Mouse (Mus musculus): ENCODE data around the gene Spaca4. TPM values are rescaled to one million over a fixed set of nuclear protein-coding genes. Genes with fewer than 3 reads are reported as not detected.
A peak's percentile ranks its signal among the peaks of the same experiment; 100 is the strongest.

The Spaca4 gene
- polyA plus RNA-seq, 1 experiment from 2014 or later: not detected

DNA sequence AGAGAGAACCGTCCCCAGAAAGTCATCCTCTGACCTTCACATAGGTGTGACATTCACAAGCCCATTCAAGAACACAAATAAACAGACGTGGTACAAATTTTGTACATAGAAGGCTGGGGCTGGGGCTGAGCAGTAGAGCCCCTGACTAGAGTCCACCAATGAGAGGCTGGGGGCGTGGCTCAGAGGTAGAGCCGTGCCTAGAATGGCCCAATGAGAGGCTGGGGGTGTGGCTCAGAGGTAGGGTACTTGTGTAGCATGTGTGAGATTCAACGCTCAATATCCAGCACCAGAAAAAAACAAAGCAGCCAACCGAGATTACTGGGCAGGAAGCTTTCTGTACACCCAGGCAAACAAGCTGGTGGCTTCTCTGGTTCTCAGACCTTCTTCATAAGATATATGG, 30.1 kb upstream of the Spaca4 start:
- 63% methylated on average over 6 of the region's 6 CpGs for WGBS
- H3K4me1 ChIP-seq (replicated peaks; ENCODE audit: control insufficient read depth, insufficient read depth, low read length): peaks cover 6% of the 10 kb centered on the region; the same call in 1 of the 2 replicates
- DNase-seq (ENCODE audit: low spot score): no peak

DNA sequence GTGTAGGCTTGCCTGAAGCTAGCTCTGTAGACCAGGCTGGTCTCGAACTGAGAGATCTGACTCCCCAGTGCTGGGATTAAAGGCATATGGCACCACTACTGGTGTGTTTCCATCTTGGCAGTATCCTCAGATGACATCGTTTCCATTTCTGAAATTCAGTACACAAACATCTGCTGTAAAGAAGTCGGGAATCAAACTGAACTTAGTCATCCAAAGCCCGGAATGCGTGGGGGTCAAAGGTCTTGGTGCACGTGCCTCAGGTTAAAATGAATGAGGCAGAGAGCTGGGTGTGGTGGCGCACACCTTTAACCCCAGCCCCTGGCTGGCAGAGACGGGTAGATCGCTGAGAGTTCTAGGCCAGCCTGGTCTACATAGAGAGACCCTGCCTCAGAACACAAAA, 24.5 kb upstream of the Spaca4 start:
- Histone ChIP-seq H3K4me2 (replicated peaks) (no peak overlapping the region), H3K36me3 (replicated peaks; ENCODE audit: control insufficient read depth, insufficient read depth) (no peaks in the 10 kb centered on the region), H3K9me3 (ENCODE audit: control insufficient read depth, low read length) (no peaks in the 10 kb centered on the region), H3K9ac (no peak overlapping the region), H3K27ac (no peak overlapping the region), H3K27me3 (ENCODE audit: control insufficient read depth, insufficient read depth, low read length) (no peaks in the 10 kb centered on the region), H3K4me1 (replicated peaks; ENCODE audit: control insufficient read depth, insufficient read depth, low read length) (no peaks in the 10 kb centered on the region; the same call in 1 of the 2 replicates), H3K4me3 (replicated peaks; ENCODE audit: low read length) (no peak overlapping the region)
- 86% methylated on average over 9 of the region's 9 CpGs for WGBS
- ATAC-seq (ENCODE audit: low FRiP score) (no peak), DNase-seq (ENCODE audit: low spot score) (no peak)

More for the DNA sequence above, 30.1 kb upstream of the Spaca4 start:
- no peak for ATAC-seq (ENCODE audit: low FRiP score)
- H3K9ac ChIP-seq: no peak overlapping the region
- peaks cover 25% of the 10 kb centered on the region for H3K27me3 ChIP-seq (ENCODE audit: control insufficient read depth, insufficient read depth, low read length)
- H3K36me3 ChIP-seq (replicated peaks; ENCODE audit: control insufficient read depth, insufficient read depth): no peaks in the 10 kb centered on the region
- H3K4me2 ChIP-seq (replicated peaks): no peak overlapping the region
- no peaks in the 10 kb centered on the region for H3K9me3 ChIP-seq (ENCODE audit: control insufficient read depth, low read length)
- no peak overlapping the region for H3K4me3 ChIP-seq (replicated peaks; ENCODE audit: low read length)
- H3K27ac ChIP-seq: no peak overlapping the region

DNA sequence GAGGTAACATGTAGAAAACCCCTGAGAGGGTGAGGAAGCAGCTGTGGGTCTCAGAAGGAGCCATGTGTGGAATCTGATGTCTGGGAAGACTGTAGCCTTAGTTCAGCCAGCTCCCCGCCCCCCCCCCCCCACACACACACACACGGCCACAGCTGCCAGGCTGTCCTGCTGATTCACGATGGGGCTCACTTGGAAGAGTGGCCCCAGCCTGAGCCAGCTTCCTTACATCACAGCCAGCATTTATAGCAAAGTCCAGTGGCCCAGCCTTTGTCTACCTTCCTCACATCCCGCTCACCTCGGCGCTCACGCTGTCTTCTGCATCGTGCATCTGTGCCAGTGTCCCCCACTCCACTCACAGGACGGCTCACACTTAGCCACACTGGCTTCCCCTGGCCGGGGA, 23.8 kb upstream of the Spaca4 start:
- H3K9me3 ChIP-seq (ENCODE audit: control insufficient read depth, low read length): no peaks in the 10 kb centered on the region
- no peak overlapping the region for H3K4me2 ChIP-seq (replicated peaks)
- no peak overlapping the region for H3K4me3 ChIP-seq (replicated peaks; ENCODE audit: low read length)
- ATAC-seq (ENCODE audit: low FRiP score) (no peak), DNase-seq (ENCODE audit: low spot score) (no peak)
- H3K27ac ChIP-seq: no peak overlapping the region
- no peaks in the 10 kb centered on the region for H3K27me3 ChIP-seq (ENCODE audit: control insufficient read depth, insufficient read depth, low read length)
- H3K9ac ChIP-seq: peak overlapping the region; percentile 4; the same call in 1 of the 2 replicates
- H3K36me3 ChIP-seq (replicated peaks; ENCODE audit: control insufficient read depth, insufficient read depth): no peaks in the 10 kb centered on the region
- no peaks in the 10 kb centered on the region; the same call in 1 of the 2 replicates for H3K4me1 ChIP-seq (replicated peaks; ENCODE audit: control insufficient read depth, insufficient read depth, low read length)
- 54% methylated on average over 9 of the region's 10 CpGs for WGBS

DNA sequence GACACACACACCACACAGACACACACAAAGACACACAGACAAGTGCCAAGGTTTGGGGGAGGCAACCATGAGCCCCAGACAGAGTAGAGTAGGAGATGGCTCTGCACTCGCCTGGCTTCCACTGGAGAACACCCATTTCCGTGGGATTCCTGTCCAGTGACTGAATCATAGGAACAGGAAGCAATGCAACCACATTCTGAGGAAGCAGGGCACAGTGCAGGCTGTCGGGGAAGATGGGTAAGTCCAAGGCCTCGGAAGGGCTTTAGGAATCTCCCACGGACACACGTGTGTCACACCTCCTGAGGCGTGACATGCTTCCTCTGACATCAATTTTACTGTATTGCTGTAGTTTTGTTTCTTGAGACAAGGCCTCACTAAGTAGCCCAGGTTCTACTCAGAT, 22.5 kb upstream of the Spaca4 start:
- no peaks in the 10 kb centered on the region for H3K27me3 ChIP-seq (ENCODE audit: control insufficient read depth, insufficient read depth, low read length)
- no peaks in the 10 kb centered on the region for H3K36me3 ChIP-seq (replicated peaks; ENCODE audit: control insufficient read depth, insufficient read depth)
- DNase-seq (ENCODE audit: low spot score) (no peak), ATAC-seq (ENCODE audit: low FRiP score) (no peak)
- no peak overlapping the region for H3K4me2 ChIP-seq (replicated peaks)
- WGBS: 75% methylated on average over 7 of the region's 7 CpGs
- H3K27ac ChIP-seq: no peak overlapping the region
- no peak overlapping the region for H3K4me3 ChIP-seq (replicated peaks; ENCODE audit: low read length)
- H3K9ac ChIP-seq: no peak overlapping the region
- H3K9me3 ChIP-seq (ENCODE audit: control insufficient read depth, low read length): no peaks in the 10 kb centered on the region
- H3K4me1 ChIP-seq (replicated peaks; ENCODE audit: control insufficient read depth, insufficient read depth, low read length): no peaks in the 10 kb centered on the region; the same call in 1 of the 2 replicates

DNA sequence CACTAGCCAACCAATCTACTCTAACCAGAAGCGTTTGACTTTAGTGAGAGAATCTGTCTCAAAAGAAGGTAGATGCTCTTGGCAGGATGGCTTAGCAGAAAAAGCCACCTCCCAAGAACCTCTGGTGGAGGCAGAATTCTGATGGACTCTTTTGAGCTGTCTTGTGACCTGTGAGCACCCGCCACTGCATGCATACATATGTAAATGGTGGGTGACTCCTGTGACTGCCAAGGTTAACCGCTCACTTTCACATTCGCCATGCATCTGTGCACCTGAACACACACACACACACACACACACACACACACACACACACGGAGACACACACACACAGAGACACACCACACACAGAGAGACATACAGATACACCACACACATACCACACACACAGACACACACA, 21.8 kb upstream of the Spaca4 start:
- Histone ChIP-seq H3K4me2 (replicated peaks) (no peak overlapping the region), H3K36me3 (replicated peaks; ENCODE audit: control insufficient read depth, insufficient read depth) (no peaks in the 10 kb centered on the region), H3K27me3 (ENCODE audit: control insufficient read depth, insufficient read depth, low read length) (no peaks in the 10 kb centered on the region), H3K4me1 (replicated peaks; ENCODE audit: control insufficient read depth, insufficient read depth, low read length) (no peaks in the 10 kb centered on the region; the same call in 1 of the 2 replicates), H3K9me3 (ENCODE audit: control insufficient read depth, low read length) (no peaks in the 10 kb centered on the region), H3K4me3 (replicated peaks; ENCODE audit: low read length) (no peak overlapping the region), H3K27ac (no peak overlapping the region), H3K9ac (no peak overlapping the region)
- 85% methylated on average over 5 of the region's 5 CpGs for WGBS
- ATAC-seq (ENCODE audit: low FRiP score) (no peak), DNase-seq (ENCODE audit: low spot score) (no peak)

- Histone ChIP-seq H3K27me3 (ENCODE audit: control insufficient read depth, insufficient read depth, low read length) (no peaks in the 10 kb centered on the region), H3K9me3 (ENCODE audit: control insufficient read depth, low read length) (no peaks in the 10 kb centered on the region), H3K9ac (no peak overlapping the region), H3K4me3 (replicated peaks; ENCODE audit: low read length) (no peak overlapping the region), H3K27ac (no peak overlapping the region), H3K4me2 (replicated peaks) (no peak overlapping the region), H3K36me3 (replicated peaks; ENCODE audit: control insufficient read depth, insufficient read depth) (no peaks in the 10 kb centered on the region), H3K4me1 (replicated peaks; ENCODE audit: control insufficient read depth, insufficient read depth, low read length) (no peaks in the 10 kb centered on the region; the same call in 1 of the 2 replicates)
- ATAC-seq (ENCODE audit: low FRiP score): no peak
- DNase-seq (ENCODE audit: low spot score): no peak
- WGBS: 65% methylated on average over 6 of the region's 6 CpGs
Measured at GRCm38 (mm10) chr7:45746518-45746917, 20.9 kb upstream of the Spaca4 start.

GRCm38 (mm10) chr7:45744387-45744786, 18.8 kb upstream of the Spaca4 start:
- H3K4me3 ChIP-seq (replicated peaks; ENCODE audit: low read length): no peak overlapping the region
- H3K9me3 ChIP-seq (ENCODE audit: control insufficient read depth, low read length): no peaks in the 10 kb centered on the region
- no peaks in the 10 kb centered on the region for H3K27me3 ChIP-seq (ENCODE audit: control insufficient read depth, insufficient read depth, low read length)
- no peaks in the 10 kb centered on the region for H3K36me3 ChIP-seq (replicated peaks; ENCODE audit: control insufficient read depth, insufficient read depth)
- ATAC-seq (ENCODE audit: low FRiP score) (no peak), DNase-seq (ENCODE audit: low spot score) (peak; percentile 60)
- no peak overlapping the region for H3K27ac ChIP-seq
- WGBS: 50% methylated on average over 2 of the region's 2 CpGs
- H3K4me1 ChIP-seq (replicated peaks; ENCODE audit: control insufficient read depth, insufficient read depth, low read length): no peaks in the 10 kb centered on the region; the same call in 1 of the 2 replicates
- H3K9ac ChIP-seq: no peak overlapping the region
- H3K4me2 ChIP-seq (replicated peaks): no peak overlapping the region

GRCm38 (mm10) chr7:45742338-45742737, 16.7 kb upstream of the Spaca4 start:
- ATAC-seq (ENCODE audit: low FRiP score) (no peak), DNase-seq (ENCODE audit: low spot score) (no peak)
- Histone ChIP-seq H3K27me3 (ENCODE audit: control insufficient read depth, insufficient read depth, low read length) (no peaks in the 10 kb centered on the region), H3K27ac (no peak overlapping the region), H3K9ac (no peak overlapping the region), H3K36me3 (replicated peaks; ENCODE audit: control insufficient read depth, insufficient read depth) (no peaks in the 10 kb centered on the region), H3K9me3 (ENCODE audit: control insufficient read depth, low read length) (no peaks in the 10 kb centered on the region), H3K4me1 (replicated peaks; ENCODE audit: control insufficient read depth, insufficient read depth, low read length) (no peaks in the 10 kb centered on the region), H3K4me2 (replicated peaks) (peak overlapping the region; percentile 18; the same call in 1 of the 2 replicates), H3K4me3 (replicated peaks; ENCODE audit: low read length) (no peak overlapping the region)
- 42% methylated on average over 19 of the region's 19 CpGs for WGBS

- Histone ChIP-seq H3K4me1 (replicated peaks; ENCODE audit: control insufficient read depth, insufficient read depth, low read length) (no peaks in the 10 kb centered on the region), H3K27me3 (ENCODE audit: control insufficient read depth, insufficient read depth, low read length) (no peaks in the 10 kb centered on the region), H3K9ac (no peak overlapping the region; the same call in 1 of the 2 replicates), H3K36me3 (replicated peaks; ENCODE audit: control insufficient read depth, insufficient read depth) (no peaks in the 10 kb centered on the region), H3K4me2 (replicated peaks) (peak overlapping the region; percentile 18; the same call in 1 of the 2 replicates), H3K4me3 (replicated peaks; ENCODE audit: low read length) (no peak overlapping the region), H3K9me3 (ENCODE audit: control insufficient read depth, low read length) (no peaks in the 10 kb centered on the region), H3K27ac (no peak overlapping the region)
- 37% methylated on average over 11 of the region's 11 CpGs for WGBS
- DNase-seq (ENCODE audit: low spot score) (no peak), ATAC-seq (ENCODE audit: low FRiP score) (no peak)
Measured at GRCm38 (mm10) chr7:45741777-45742176, 16.2 kb upstream of the Spaca4 start.

DNA sequence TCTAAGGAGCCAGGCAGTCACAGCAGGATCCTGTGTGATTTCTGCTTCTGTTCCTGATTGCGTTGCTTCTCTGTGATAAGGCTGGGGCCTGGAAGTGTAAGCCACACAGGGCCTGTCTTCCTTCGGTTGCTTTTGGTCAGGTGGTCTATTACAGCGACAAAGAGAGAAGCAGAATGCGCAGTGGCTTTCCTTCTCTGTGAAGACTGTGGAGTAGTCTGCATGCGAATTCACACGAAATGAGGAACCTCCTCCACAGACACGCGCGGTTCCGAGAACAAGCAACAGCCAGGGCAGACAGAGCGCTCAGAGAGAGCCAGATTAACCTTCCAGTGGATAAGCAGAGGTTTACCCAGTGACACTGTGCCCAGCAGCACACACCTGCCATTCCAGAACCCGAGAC, 15.7 kb upstream of the Spaca4 start:
- no peaks in the 10 kb centered on the region for H3K27me3 ChIP-seq (ENCODE audit: control insufficient read depth, insufficient read depth, low read length)
- no peak overlapping the region for H3K9ac ChIP-seq
- no peaks in the 10 kb centered on the region for H3K4me1 ChIP-seq (replicated peaks; ENCODE audit: control insufficient read depth, insufficient read depth, low read length)
- H3K36me3 ChIP-seq (replicated peaks; ENCODE audit: control insufficient read depth, insufficient read depth): no peaks in the 10 kb centered on the region
- H3K4me2 ChIP-seq (replicated peaks): no peak overlapping the region
- DNase-seq (ENCODE audit: low spot score) (no peak), ATAC-seq (ENCODE audit: low FRiP score) (no peak)
- H3K4me3 ChIP-seq (replicated peaks; ENCODE audit: low read length): no peak overlapping the region
- WGBS: 84% methylated on average over 12 of the region's 12 CpGs
- no peak overlapping the region for H3K27ac ChIP-seq
- no peaks in the 10 kb centered on the region for H3K9me3 ChIP-seq (ENCODE audit: control insufficient read depth, low read length)
